Mouse (Mus musculus) layer of hippocampus, postnatal 36 days (tissue): ENCODE results near the gene Chrnd. TPM values are rescaled to one million over a fixed set of nuclear protein-coding genes. Genes with fewer than 3 reads are reported as not detected.

Source experiments
- DNase-seq, 2 experiments: peaks; one replicate each; pipeline ENCODE4 v3.0.0; 2022
- total RNA-seq, 2 experiments: library from RNA; stranded (reverse); gene quantifications; 2 replicates each; pipeline ENCODE4 v1.2.3; 2021

The Chrnd gene
- total RNA-seq, 2 experiments from 2014 or later: not detected

DNA sequence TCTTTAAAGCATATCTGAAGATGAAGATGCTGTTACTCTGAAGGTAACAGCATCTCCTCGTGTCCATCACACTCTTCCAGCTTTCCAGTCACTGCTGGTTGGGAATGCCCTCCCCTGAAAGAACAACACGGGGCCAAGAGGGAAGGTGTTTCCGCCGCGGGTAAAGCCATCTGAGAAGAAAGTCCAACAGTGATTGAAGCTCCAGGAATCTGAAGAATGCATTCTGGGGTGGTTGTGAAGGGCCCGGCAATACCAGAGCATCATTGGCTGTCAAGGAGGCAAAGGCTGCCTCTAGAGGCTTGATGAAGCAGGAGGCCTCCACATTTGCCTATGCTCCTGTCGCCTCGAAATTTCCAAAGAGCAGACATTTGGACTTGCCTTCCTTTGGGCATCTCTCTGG, 48.6 kb downstream of the Chrnd start:
- DNase-seq: no peak

DNA sequence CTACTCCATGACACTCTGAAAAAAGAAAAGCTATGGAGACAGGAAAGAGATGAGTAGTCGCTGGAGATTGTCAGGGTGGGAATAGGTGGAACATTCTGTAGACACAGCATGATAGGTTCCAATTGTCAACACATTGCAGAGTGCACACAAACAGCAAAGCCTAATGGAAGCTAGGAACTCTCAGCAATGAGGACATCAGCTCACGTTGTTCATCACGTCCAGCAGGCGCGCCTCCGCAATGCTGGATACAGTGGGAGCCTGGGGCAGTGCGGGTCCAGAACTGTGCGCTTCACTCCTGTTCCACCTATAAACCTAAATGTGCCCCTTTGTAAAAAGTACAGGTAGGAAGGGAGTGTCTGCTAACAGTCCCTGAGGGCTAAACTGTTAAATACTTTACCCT, 52.6 kb downstream of the Chrnd start:
- DNase-seq: no peak

DNA sequence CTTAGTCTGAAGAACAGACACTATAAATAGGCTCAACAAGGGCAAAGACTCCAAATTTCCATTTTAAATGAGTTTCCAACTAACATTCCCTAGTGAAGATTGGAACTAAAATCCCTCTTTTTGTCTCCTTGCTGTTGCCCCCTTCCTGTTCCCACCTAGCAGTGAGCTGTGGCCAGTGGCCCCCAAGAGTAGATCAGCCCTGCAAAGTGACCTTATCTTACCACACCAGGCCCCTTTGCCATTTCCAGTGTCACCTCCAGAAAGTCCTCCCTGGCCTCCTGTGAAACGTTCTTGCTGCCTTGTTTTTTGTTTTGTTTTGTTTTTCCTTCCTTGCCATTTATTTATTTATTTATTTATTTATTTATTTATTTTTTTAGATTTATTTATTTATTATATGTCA, 55.0 kb downstream of the Chrnd start:
- DNase-seq: no peak

DNA sequence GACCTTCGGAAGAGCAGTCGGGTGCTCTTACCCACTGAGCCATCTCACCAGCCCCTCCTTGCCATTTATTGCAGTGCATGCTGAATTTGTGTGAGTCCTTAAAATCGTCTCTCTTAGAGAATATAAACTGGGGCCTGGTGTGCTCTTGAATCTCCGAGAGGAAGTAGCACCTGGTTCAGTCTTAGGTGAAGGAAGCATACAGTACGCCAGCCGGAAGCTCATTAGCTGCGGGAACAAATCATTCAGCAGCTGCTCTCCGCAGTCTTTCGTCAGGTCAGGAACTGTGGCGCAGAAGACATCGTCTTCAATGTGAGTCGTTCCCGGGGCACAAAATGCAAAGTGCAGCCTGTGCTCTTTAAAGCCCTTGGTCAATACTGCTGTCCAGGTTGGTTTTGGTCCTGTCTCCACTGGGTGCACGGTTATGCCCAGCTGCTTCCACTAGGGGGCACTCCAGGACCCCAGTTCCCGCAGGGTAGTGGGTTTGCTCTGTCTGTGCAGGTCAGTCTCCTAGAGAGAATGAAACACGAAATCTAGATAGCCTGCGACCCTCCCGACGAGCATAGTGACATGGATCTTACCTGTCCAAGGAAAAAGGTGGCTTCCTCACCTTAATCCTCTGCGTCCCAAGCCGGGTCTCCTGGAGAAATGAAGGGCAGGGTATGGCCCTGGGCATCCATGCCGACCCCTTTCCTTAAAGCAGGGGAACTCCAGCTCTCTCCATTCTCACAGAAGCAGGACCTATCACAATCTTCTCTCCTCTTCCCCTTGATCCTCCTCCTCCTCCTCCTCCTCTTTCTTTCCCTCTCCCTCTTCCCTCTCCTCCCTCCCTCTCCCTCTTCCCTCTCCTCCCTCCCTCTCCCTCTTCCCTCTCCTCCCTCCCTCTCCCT, 55.8 kb downstream of the Chrnd start:
- peak; percentile 80 to 81 for DNase-seq

Other genes starting within 250 kb of the Chrnd start
- not detected for gene Alppl2, start 100.7 kb upstream of the Chrnd start, total RNA-seq
- not detected for gene Alpi, start 89.0 kb upstream of the Chrnd start, total RNA-seq
- gene Akp3, start 65.6 kb upstream of the Chrnd start, total RNA-seq: not detected
- 1 to 10 TPM; 1.3 to 2.4 TPM for gene Ecel1, start 34.1 kb upstream of the Chrnd start, total RNA-seq
- gene Prss56, start 7.3 kb upstream of the Chrnd start, total RNA-seq: under 1 TPM in 1 of 2 experiments, not detected in 1; 0.15 TPM
- gene Chrng, start 14.1 kb downstream of the Chrnd start, total RNA-seq: not detected
- 10 to 100 TPM; 58.2 to 60.3 TPM for gene Eif4e2, start 23.3 kb downstream of the Chrnd start, total RNA-seq
- gene Efhd1, start 73.8 kb downstream of the Chrnd start, total RNA-seq: 10 to 100 TPM; 17.1 to 17.9 TPM
- 100 to 1,000 TPM; 121 to 130 TPM for gene Gigyf2, start 136.4 kb downstream of the Chrnd start, total RNA-seq
- 1 to 10 TPM in 1 of 2 experiments, under 1 TPM in 1; 0.27 to 3.4 TPM for gene Kcnj13, start 204.1 kb downstream of the Chrnd start, total RNA-seq